Mouse (Mus musculus) kidney, postnatal 0 days (tissue): ENCODE measurements at regions not wholly inside any gene's neighbourhood (a gene's known extent, or its start where the extent isn't known, plus 50 kb on each side); places are given as distances from the start of the nearest gene placed in this dataset.

Experiments
- ATAC-seq: fragments of 200-750 bp; cut with Nextera tagmentation; replicated peaks from 2 replicates; pipeline ENCODE4 v1.8.0; 2017; ENCODE audit warnings: low read depth, moderate number of reproducible peaks, moderate TSS enrichment, moderate library complexity; ENCODE audit not compliant: low FRiP score
- DNase-seq: peaks from one replicate; pipeline ENCODE4 v3.0.0-alpha.2; 2016; ENCODE audit warnings: low spot score
- H3K27ac ChIP-seq: fragments of 300-500 bp; sonication (generic); 2 replicates; pipeline ENCODE4 v1.5.1; 2014; ENCODE audit warnings: mild to moderate bottlenecking
- H3K27me3 ChIP-seq: fragments of 300-500 bp; sonication (generic); 2 replicates; pipeline ENCODE4 v1.6.1; 2014; ENCODE audit warnings: low read length, mixed read lengths; ENCODE audit not compliant: insufficient read depth
- H3K36me3 ChIP-seq: fragments of 300-500 bp; sonication (generic); 2 replicates; pipeline ENCODE4 v1.6.1; 2014; ENCODE audit warnings: low read length, mixed read lengths; ENCODE audit not compliant: insufficient read depth
- H3K4me1 ChIP-seq: fragments of 300-500 bp; sonication (generic); replicated peaks from 2 replicates; pipeline ENCODE4 v1.6.1; 2014; ENCODE audit warnings: antibody characterized with exemption, low read length, mixed read lengths; ENCODE audit not compliant: insufficient read depth
- H3K4me2 ChIP-seq: fragments of 300-500 bp; sonication (generic); 2 replicates; pipeline ENCODE4 v1.6.1; 2014; ENCODE audit warnings: mild to moderate bottlenecking, low read length, moderate library complexity, mixed read lengths
- H3K4me3 ChIP-seq: fragments of 300-500 bp; sonication (generic); replicated peaks from 2 replicates; pipeline ENCODE4 v1.5.1; 2014; ENCODE audit warnings: low read depth, low read length
- H3K9ac ChIP-seq: fragments of 300-500 bp; sonication (generic); 2 replicates; pipeline ENCODE4 v1.6.1; 2014; ENCODE audit warnings: low read depth, low read length
- H3K9me3 ChIP-seq: fragments of 300-500 bp; sonication (generic); replicated peaks from 2 replicates; pipeline ENCODE4 v1.6.1; 2016; ENCODE audit warnings: low read length, inconsistent platforms, mixed read lengths
- CTCF ChIP-seq: IDR thresholded peaks from 2 replicates; pipeline ENCODE4 v1.5.1; 2016; ENCODE audit warnings: antibody characterized with exemption, low read depth, mild to moderate bottlenecking, moderate library complexity
- WGBS: fragments of 180-500 bp; shearing (Covaris S2); extraction: QIAGEN DNeasy Blood & Tissue Kit; methylation state at CpG from one replicate; pipeline ENCODE4 v1.1.7; 2014; 5-methylcytosine and 5-hydroxymethylcytosine counted together

DNA sequence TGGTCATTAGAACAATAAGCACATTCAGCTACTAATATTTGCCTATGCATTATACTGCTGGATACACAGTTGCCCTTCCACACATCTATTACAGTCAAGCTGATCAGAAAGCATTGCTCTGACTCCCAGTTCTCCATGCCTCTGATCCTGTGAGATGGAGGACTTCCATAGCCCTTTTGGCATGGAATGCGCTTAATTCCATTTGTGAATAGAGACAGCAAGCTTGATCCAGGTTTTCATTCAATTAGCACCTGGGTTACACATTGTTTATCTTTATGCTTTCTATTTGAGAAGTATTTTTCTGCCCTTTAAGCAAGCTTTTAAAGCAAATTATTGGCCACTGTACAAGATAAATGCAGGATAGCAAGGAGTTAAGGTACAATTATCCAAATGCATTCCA is 158.9 kb upstream of the Ap5m1 start:
- Histone ChIP-seq H3K4me2 (no peak overlapping the region), H3K4me3 (no peak overlapping the region), H3K36me3 (no peaks in the 10 kb centered on the region), H3K27me3 (no peaks in the 10 kb centered on the region), H3K9me3 (no peaks in the 10 kb centered on the region), H3K4me1 (no peaks in the 10 kb centered on the region), H3K9ac (no peak overlapping the region), H3K27ac (no peak overlapping the region)
- DNase-seq (no peak), ATAC-seq (no peak)
- 98% methylated on average over 1 of the region's 1 CpGs for WGBS
- TF ChIP-seq CTCF = no peak

DNA sequence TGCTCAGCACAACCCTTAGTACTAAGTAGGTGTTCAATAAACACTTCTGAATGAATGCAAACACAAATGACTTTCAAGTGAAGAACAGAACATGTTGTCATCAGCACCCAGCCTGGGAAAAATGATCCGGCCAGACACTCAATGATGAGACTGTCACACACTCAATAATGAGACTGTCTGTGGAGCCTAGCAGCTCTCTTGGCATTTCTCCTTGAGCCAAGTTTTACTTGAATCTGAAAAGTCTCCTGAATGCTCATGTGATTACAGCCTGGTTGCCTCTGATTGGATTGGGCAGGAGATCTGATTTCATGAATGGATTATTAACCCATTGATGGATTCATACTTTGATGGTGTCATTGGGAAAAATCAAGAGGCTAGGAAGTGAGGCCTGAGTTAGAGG is 161.3 kb upstream of the Ap5m1 start:
- TF ChIP-seq CTCF = no peak
- Histone ChIP-seq H3K4me1 (no peaks in the 10 kb centered on the region), H3K9me3 (no peaks in the 10 kb centered on the region), H3K27ac (no peak overlapping the region), H3K36me3 (no peaks in the 10 kb centered on the region), H3K4me2 (no peak overlapping the region), H3K27me3 (no peaks in the 10 kb centered on the region), H3K4me3 (no peak overlapping the region), H3K9ac (no peak overlapping the region)
- DNase-seq (no peak), ATAC-seq (no peak)
- WGBS = 86% methylated on average over 1 of the region's 1 CpGs

GRCm38 (mm10) chr14:48903526-48903925 is 162.4 kb upstream of the Ap5m1 start:
- no peaks in the 10 kb centered on the region for H3K9me3 ChIP-seq
- H3K4me3 ChIP-seq = no peak overlapping the region
- no peak overlapping the region for H3K4me2 ChIP-seq
- ATAC-seq (no peak), DNase-seq (no peak)
- H3K9ac ChIP-seq = no peak overlapping the region
- H3K27me3 ChIP-seq = no peaks in the 10 kb centered on the region
- WGBS = 24% methylated on average over 5 of the region's 5 CpGs
- no peak for TF ChIP-seq CTCF
- no peaks in the 10 kb centered on the region for H3K4me1 ChIP-seq
- no peaks in the 10 kb centered on the region for H3K36me3 ChIP-seq
- no peak overlapping the region for H3K27ac ChIP-seq

DNA sequence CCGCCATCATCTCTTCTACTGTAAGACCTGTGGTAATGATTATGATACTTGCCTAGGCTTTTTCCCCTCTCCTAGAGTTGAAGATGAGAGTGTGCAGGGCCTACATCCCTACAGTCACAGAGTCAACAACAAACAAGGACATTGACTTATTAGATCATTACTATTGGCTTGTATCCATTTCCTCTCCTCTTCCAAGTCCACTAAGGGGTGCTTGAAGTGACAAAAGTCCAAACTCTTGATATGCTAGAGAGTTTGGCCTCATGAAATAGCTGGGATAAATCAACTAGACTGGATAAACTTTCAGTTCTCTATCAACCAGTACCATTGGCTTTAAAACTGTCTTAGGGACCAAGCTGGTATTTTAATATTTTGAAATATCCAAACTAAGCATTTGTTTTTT is 165.7 kb upstream of the Ap5m1 start:
- TF ChIP-seq CTCF = no peak
- Histone ChIP-seq H3K9me3 (no peaks in the 10 kb centered on the region), H3K4me3 (no peak overlapping the region), H3K27ac (no peak overlapping the region), H3K4me2 (no peak overlapping the region), H3K9ac (no peak overlapping the region), H3K36me3 (no peaks in the 10 kb centered on the region), H3K27me3 (no peaks in the 10 kb centered on the region), H3K4me1 (no peaks in the 10 kb centered on the region)
- WGBS = 86% methylated on average over 1 of the region's 1 CpGs
- DNase-seq (no peak), ATAC-seq (no peak)

DNA sequence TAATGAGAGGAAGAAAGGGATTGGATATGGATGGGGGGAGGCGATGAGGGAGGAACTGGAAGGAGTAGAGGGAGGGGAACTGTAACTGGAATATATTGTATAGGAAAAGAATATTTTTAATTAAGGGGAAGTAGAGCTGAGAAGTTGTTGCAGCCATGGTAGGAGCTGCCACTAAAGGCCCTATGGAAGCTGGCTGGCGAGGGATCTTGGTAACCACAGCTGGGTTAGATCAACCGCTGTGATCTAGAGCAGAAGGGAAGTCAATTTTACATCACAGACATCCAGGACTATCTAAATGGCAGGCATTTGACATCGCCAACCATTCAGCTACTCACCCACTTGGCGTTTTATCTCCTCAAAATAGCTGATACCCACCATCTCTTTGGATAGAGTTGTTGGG is 168.8 kb upstream of the Ap5m1 start:
- Histone ChIP-seq H3K4me2 (no peak overlapping the region), H3K27me3 (0 out of 2 replicates have a peak, but pooled peaks cover 2% of the 10 kb centered on the region), H3K9ac (no peak overlapping the region), H3K4me3 (no peak overlapping the region), H3K36me3 (no peaks in the 10 kb centered on the region), H3K27ac (no peak overlapping the region), H3K9me3 (no peaks in the 10 kb centered on the region), H3K4me1 (no peaks in the 10 kb centered on the region)
- no peak for DNase-seq
- 94% methylated on average over 5 of the region's 5 CpGs for WGBS
- TF ChIP-seq CTCF = no peak
- no peak for ATAC-seq

DNA sequence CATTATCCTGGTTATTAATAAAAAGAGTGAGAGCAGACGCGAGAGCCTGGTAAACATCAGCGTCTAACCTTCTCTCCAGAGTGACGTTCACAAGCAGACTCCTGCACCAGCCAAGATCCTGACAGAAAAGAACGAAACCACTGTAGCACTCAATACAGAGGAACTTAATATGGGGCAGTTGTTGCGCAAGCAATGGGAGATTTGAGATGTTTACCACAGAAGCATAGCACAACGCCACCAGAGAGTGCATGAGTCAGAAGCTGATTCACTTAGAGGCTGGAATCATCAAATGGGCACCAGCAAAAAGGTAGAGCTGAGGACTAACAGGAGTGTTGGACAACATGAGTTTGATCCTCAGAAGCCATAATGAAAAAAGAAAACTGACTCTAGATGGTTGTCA is 169.7 kb upstream of the Ap5m1 start:
- no peak overlapping the region for H3K4me3 ChIP-seq
- H3K36me3 ChIP-seq = no peaks in the 10 kb centered on the region
- H3K4me2 ChIP-seq = no peak overlapping the region
- H3K27me3 ChIP-seq = 0 out of 2 replicates have a peak, but pooled peaks cover 2% of the 10 kb centered on the region
- H3K27ac ChIP-seq = no peak overlapping the region
- no peak for TF ChIP-seq CTCF
- no peak for DNase-seq
- no peaks in the 10 kb centered on the region for H3K4me1 ChIP-seq
- H3K9me3 ChIP-seq = no peaks in the 10 kb centered on the region
- no peak overlapping the region for H3K9ac ChIP-seq
- 86% methylated on average over 7 of the region's 7 CpGs for WGBS
- no peak for ATAC-seq

DNA sequence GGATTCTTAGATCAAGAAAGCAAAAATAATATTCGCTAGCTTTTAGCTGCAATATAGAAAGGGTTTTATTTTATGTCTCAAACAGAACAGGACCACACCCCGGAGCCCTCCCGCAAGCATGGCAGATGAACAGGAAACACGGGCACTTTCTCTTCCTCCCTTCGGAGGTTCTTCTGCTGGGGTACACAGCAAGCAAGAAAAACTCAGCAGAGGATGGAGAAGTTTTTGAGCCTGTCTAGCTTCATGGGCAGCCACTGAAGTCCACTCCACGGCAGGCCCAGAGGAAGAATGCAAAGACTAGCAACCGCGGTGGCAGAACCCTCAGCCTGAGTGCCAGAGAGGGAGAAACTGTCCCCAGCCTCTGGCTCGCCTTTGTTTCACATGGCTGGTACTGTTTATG is 174.7 kb upstream of the Ap5m1 start:
- H3K36me3 ChIP-seq = no peaks in the 10 kb centered on the region
- H3K4me2 ChIP-seq = no peak overlapping the region
- ATAC-seq = no peak
- no peaks in the 10 kb centered on the region for H3K9me3 ChIP-seq
- no peak for TF ChIP-seq CTCF
- no peak overlapping the region for H3K27ac ChIP-seq
- H3K9ac ChIP-seq = no peak overlapping the region
- 0 out of 2 replicates have a peak, but pooled peaks cover 2% of the 10 kb centered on the region for H3K27me3 ChIP-seq
- H3K4me1 ChIP-seq = no peaks in the 10 kb centered on the region
- 80% methylated on average over 9 of the region's 9 CpGs for WGBS
- no peak overlapping the region for H3K4me3 ChIP-seq
- no peak for DNase-seq
